Mouse (Mus musculus) heart, embryonic 13.5 days (tissue): Measurements from ENCODE around the gene Edn2. TPM values are rescaled to one million over a fixed set of nuclear protein-coding genes. Genes with fewer than 3 reads are reported as not detected.

ENCODE experiments used
- ATAC-seq: fragments of 200-750 bp; cut with Nextera tagmentation; 2 replicates; pipeline ENCODE4 v1.8.0; 2017; ENCODE audit warnings: moderate TSS enrichment; ENCODE audit not compliant: insufficient number of reproducible peaks, low FRiP score, low TSS enrichment; ENCODE audit errors: extremely low read depth
- H3K27ac ChIP-seq: fragments of 300-500 bp; sonication (generic); replicated peaks from 2 replicates; pipeline ENCODE4 v1.5.1; 2015; ENCODE audit warnings: moderate library complexity, mild to moderate bottlenecking, inconsistent platforms
- H3K27me3 ChIP-seq: fragments of 300-500 bp; sonication (generic); replicated peaks from 2 replicates; pipeline ENCODE4 v1.6.1; 2015; ENCODE audit warnings: mild to moderate bottlenecking, inconsistent platforms
- H3K36me3 ChIP-seq: fragments of 300-500 bp; sonication (generic); 2 replicates; pipeline ENCODE4 v1.6.1; 2015; ENCODE audit warnings: mild to moderate bottlenecking, inconsistent platforms
- H3K4me1 ChIP-seq: fragments of 300-500 bp; sonication (generic); 2 replicates; pipeline ENCODE4 v1.6.1; 2015; ENCODE audit warnings: inconsistent platforms
- H3K4me2 ChIP-seq: fragments of 300-500 bp; sonication (generic); 2 replicates; pipeline ENCODE4 v1.6.1; 2015; ENCODE audit warnings: inconsistent platforms, mild to moderate bottlenecking, moderate library complexity
- H3K4me3 ChIP-seq: fragments of 300-500 bp; sonication (generic); 2 replicates; pipeline ENCODE4 v1.5.1; 2015; ENCODE audit warnings: moderate library complexity, mild to moderate bottlenecking, inconsistent platforms
- H3K9ac ChIP-seq: fragments of 300-500 bp; sonication (generic); 2 replicates; pipeline ENCODE4 v1.6.1; 2015; ENCODE audit warnings: inconsistent platforms, mild to moderate bottlenecking, moderate library complexity
- H3K9me3 ChIP-seq: fragments of 300-500 bp; sonication (generic); 2 replicates; pipeline ENCODE4 v1.6.1; 2016; ENCODE audit warnings: inconsistent platforms
- WGBS: fragments of 180-500 bp; shearing (Covaris S2); methylation state at CpG from one replicate; pipeline ENCODE4 v1.1.7; 2015; ENCODE audit warnings: mixed read lengths; 5-methylcytosine and 5-hydroxymethylcytosine counted together
- polyA plus RNA-seq: library from polyadenylated mRNA; unstranded; fragments of >200 nt; fragmentation: Nextera tagmentation; extraction: Ambion mirVana; gene quantifications from 2 replicates; pipeline ENCODE4 v1.2.1, GENCODE M21; 2015

Gene Edn2
- polyA plus RNA-seq, 1 experiment from 2014 or later = 0.96 TPM

DNA sequence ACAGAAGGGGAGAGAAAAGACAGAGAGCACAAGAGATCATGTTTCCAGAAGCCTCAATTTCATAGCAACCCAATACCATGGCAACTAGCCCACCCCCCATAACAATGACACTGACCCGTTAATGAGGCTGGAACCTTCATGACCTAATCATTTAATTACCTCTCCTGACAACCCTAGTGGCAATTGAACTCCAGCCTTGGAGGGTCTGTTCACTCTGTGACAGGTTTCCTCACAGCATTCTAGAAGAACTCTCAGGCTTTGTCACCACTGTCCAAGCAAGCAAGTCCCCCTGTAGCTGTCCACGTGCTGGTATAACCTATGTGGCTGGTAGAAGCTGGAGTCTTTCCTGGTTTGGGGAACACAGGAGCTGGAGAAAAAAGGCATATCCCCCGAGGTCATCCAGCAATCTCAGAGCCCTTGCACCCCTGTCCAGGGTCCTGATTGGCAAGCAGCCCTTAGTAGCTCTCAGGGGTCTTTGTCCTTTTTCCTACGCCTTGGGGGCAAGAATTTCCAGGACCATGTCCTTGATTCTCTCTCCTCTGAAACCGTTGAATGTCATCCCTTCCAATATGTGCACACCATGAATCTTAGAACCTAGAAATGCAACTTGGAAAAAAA is 23.5 kb downstream of the Edn2 start:
- Histone ChIP-seq H3K4me3 (no peak overlapping the region), H3K27ac (no peak overlapping the region), H3K9ac (no peak overlapping the region), H3K36me3 (no peaks in the 10 kb centered on the region), H3K27me3 (peaks cover 36% of the 10 kb centered on the region), H3K9me3 (no peaks in the 10 kb centered on the region), H3K4me1 (peaks cover 9% of the 10 kb centered on the region), H3K4me2 (no peak overlapping the region)
- no peak for ATAC-seq
- WGBS = 20% methylated on average over 5 of the region's 5 CpGs

DNA sequence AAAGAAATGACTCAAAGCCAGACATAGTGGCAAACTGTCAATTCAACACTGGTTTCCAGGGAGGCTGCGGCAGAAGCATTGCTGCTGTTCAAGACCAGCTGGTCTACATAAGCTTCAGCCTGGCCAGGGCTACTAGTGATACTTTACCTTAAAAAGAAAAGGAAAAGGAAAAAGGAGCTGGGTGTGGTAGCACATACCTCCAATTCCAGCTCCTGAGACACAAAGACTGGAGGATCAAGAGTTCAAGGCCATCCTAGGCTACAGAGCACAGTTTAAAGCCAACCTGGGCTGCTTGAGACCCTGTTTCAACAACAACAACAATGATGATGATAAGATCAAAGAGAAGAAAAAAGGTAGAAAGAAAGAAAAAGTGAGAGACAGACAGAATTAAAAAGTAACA is 25.4 kb downstream of the Edn2 start:
- no peak for ATAC-seq
- no peaks in the 10 kb centered on the region for H3K36me3 ChIP-seq
- WGBS = 85% methylated on average over 1 of the region's 1 CpGs
- H3K4me1 ChIP-seq = peaks cover 9% of the 10 kb centered on the region
- no peak overlapping the region for H3K4me3 ChIP-seq
- H3K27me3 ChIP-seq = peaks cover 43% of the 10 kb centered on the region
- H3K4me2 ChIP-seq = no peak overlapping the region
- no peak overlapping the region for H3K27ac ChIP-seq
- H3K9ac ChIP-seq = no peak overlapping the region
- no peaks in the 10 kb centered on the region for H3K9me3 ChIP-seq

DNA sequence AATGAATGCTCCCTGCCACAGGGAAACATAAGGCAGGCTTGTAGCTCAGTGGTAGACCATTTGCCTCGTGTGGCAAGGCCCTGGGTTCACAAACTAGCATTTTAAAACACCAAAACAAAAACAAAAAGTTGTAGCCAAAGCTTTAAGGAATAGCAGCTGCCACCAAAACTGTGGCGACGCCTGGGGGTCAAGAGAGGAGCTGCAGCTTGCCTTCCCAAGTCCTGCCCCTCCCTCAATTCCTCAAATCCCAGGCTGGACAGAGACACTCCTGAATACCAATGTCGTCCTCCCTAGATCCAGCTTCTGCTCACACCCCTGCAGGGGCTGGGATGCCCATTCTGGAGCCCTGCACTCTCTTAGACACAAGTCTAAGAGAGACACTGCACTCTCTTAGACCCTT is 25.9 kb downstream of the Edn2 start:
- H3K36me3 ChIP-seq = no peaks in the 10 kb centered on the region
- ATAC-seq = no peak
- no peaks in the 10 kb centered on the region for H3K9me3 ChIP-seq
- WGBS = 0% methylated on average over 4 of the region's 4 CpGs
- H3K27ac ChIP-seq = no peak overlapping the region
- no peak overlapping the region for H3K4me2 ChIP-seq
- H3K4me3 ChIP-seq = no peak overlapping the region
- H3K4me1 ChIP-seq = peaks cover 9% of the 10 kb centered on the region
- H3K9ac ChIP-seq = no peak overlapping the region
- H3K27me3 ChIP-seq = peaks cover 43% of the 10 kb centered on the region

DNA sequence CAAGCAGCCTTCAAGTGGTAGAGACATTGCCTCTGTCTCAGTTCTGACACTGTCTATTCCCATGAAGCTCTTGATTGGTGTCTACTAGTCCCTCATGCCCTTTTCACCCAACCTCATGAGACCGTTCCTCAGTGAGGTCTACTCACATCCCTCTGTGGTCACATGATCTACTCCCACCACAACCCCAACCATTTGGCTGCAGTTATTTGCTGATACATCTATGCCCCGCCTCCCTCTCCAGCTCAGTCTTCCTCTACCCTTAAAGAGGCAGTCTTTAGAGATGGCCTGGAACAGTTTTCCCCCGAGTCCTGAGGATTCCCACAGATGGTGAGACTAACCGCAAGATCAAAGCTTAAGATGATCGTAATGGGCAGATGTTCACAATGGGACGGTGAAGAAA is 27.2 kb downstream of the Edn2 start:
- Histone ChIP-seq H3K36me3 (no peaks in the 10 kb centered on the region), H3K27ac (no peak overlapping the region), H3K9ac (no peak overlapping the region), H3K27me3 (peaks cover 37% of the 10 kb centered on the region), H3K4me1 (peaks cover 9% of the 10 kb centered on the region), H3K9me3 (no peaks in the 10 kb centered on the region), H3K4me3 (no peak overlapping the region), H3K4me2 (no peak overlapping the region)
- ATAC-seq = no peak
- WGBS = 77% methylated on average over 6 of the region's 6 CpGs

DNA sequence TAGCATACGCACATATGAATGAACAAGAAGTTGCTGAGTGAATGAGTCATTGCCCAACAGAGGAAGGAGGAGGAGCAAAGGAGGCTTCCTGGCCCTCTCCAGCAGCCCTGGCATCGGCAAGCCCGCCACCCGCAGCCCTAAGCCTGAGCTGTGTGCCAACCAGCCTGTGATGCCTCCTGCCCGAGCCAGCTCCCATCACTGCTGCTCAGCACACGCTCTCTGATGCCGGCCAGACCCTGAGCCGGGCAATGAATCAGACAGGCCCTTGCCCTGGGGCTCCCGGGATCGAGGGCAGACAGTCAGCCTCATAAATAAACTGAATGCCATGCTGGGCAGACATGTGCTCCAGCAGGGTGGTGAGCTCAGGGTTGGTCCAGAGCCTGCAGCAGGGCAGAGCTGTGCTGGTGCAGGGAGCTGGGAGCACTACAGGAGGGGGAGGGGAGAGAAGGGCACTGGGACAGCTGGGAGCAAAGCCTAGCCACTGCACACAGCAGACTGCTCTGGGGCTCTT is 27.7 kb downstream of the Edn2 start:
- no peak overlapping the region for H3K9ac ChIP-seq
- H3K4me3 ChIP-seq = no peak overlapping the region
- H3K27ac ChIP-seq = no peak overlapping the region
- no peaks in the 10 kb centered on the region for H3K9me3 ChIP-seq
- no peak overlapping the region for H3K4me2 ChIP-seq
- peaks cover 36% of the 10 kb centered on the region for H3K27me3 ChIP-seq
- peaks cover 9% of the 10 kb centered on the region for H3K4me1 ChIP-seq
- no peak for ATAC-seq
- WGBS = 70% methylated on average over 10 of the region's 10 CpGs
- no peaks in the 10 kb centered on the region for H3K36me3 ChIP-seq

DNA sequence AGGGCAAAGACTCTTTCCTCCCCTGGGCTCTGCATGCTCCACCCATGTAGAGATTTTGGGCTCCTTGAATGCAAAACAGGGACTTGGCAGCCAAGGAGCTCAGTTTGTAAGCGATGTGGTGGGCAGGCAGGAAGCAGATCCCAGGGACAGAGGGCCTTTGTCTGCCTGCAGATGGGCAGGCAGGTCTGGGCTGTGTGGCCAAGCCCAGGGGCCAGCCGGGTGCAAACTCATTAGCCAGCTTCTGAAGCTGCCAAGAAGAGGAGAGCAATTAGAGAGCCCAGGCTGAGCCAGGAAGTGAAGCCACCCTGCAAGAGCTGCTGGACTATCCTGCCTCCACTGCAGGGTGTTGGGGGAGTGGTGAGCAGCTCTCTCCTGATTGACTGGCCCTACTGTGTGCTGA is 28.9 kb downstream of the Edn2 start:
- no peak for ATAC-seq
- no peak overlapping the region for H3K4me2 ChIP-seq
- no peaks in the 10 kb centered on the region for H3K36me3 ChIP-seq
- H3K4me1 ChIP-seq = peaks cover 9% of the 10 kb centered on the region
- 50% methylated on average over 2 of the region's 2 CpGs for WGBS
- no peak overlapping the region for H3K27ac ChIP-seq
- H3K9me3 ChIP-seq = no peaks in the 10 kb centered on the region
- no peak overlapping the region for H3K9ac ChIP-seq
- H3K4me3 ChIP-seq = no peak overlapping the region
- peaks cover 27% of the 10 kb centered on the region; the same call in 1 of the 2 replicates for H3K27me3 ChIP-seq

DNA sequence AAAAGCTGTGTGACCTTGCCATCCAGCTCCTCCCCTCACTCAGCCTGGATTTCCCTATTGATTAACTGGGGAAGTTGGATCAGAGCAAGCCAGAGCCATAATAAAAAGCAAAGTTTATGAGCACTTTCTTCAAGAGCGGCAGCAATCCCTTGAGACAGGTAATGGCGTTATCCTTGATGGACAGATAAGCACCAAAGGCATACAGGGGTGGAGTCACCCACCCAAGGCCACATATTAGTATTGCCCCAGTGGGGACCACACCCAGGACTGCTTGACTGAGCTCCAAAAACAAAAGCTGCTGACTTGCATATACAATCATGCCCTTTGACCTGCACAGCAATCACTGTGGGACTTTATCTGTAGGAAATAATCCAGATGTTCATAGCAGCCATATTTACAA is 31.0 kb downstream of the Edn2 start:
- Histone ChIP-seq H3K27me3 (peaks cover 18% of the 10 kb centered on the region; the same call in 1 of the 2 replicates), H3K27ac (no peak overlapping the region), H3K36me3 (no peaks in the 10 kb centered on the region), H3K4me2 (no peak overlapping the region), H3K9me3 (no peaks in the 10 kb centered on the region), H3K4me1 (peaks cover 9% of the 10 kb centered on the region), H3K4me3 (no peak overlapping the region), H3K9ac (no peak overlapping the region)
- no peak for ATAC-seq
- 66% methylated on average over 2 of the region's 2 CpGs for WGBS

DNA sequence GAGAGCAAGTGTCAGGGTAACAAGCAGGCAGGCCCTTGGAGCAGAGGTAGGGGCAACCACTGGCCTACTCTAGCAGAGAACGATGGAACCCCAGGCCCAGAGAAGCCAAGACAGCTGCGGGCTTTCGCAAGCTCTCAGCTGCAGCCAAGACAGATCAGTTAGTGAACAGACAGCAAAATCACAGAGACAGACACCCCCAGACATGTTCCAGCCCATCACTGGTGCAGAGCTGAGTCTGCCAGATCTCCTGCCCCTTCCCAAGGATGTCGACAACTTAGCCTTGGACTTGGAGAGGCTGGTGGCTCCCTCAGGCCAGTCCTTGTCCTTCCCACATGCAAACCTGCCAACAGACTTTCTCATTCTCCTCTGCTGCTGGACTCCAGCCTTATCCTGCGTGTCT is 33.0 kb downstream of the Edn2 start:
- H3K27ac ChIP-seq = no peak overlapping the region
- H3K27me3 ChIP-seq = peaks cover 12% of the 10 kb centered on the region; the same call in 1 of the 2 replicates
- H3K9me3 ChIP-seq = no peaks in the 10 kb centered on the region
- no peaks in the 10 kb centered on the region for H3K36me3 ChIP-seq
- H3K4me2 ChIP-seq = no peak overlapping the region
- peaks cover 3% of the 10 kb centered on the region for H3K4me1 ChIP-seq
- H3K9ac ChIP-seq = no peak overlapping the region
- no peak for ATAC-seq
- no peak overlapping the region for H3K4me3 ChIP-seq
- WGBS = 54% methylated on average over 5 of the region's 5 CpGs

DNA sequence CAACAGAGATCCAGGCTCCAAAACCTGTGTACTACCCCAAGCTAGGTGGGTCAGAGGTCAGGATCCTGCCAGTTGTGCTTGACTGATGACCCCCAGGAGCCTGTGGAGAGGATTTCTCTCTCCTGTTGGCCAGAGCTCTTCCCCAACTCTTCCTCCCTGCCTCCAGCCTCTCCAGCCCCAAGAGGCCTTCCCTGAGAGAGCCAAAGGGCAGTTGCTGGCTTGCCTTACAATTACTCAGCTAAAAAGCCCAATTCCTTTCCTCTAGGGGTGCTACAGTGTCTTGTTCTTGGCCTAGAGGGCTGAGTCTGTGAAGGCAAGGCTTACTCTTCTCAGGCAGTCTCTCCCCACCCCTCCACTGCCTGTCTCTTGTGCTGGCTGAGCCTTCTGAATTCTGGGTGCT is 34.0 kb downstream of the Edn2 start:
- peaks cover 9% of the 10 kb centered on the region for H3K4me1 ChIP-seq
- no peaks in the 10 kb centered on the region for H3K36me3 ChIP-seq
- no peak for ATAC-seq
- no peak overlapping the region for H3K4me2 ChIP-seq
- H3K9ac ChIP-seq = no peak overlapping the region
- no peak overlapping the region for H3K4me3 ChIP-seq
- H3K27ac ChIP-seq = no peak overlapping the region
- H3K9me3 ChIP-seq = no peaks in the 10 kb centered on the region
- H3K27me3 ChIP-seq = peaks cover 3% of the 10 kb centered on the region; the same call in 1 of the 2 replicates

DNA sequence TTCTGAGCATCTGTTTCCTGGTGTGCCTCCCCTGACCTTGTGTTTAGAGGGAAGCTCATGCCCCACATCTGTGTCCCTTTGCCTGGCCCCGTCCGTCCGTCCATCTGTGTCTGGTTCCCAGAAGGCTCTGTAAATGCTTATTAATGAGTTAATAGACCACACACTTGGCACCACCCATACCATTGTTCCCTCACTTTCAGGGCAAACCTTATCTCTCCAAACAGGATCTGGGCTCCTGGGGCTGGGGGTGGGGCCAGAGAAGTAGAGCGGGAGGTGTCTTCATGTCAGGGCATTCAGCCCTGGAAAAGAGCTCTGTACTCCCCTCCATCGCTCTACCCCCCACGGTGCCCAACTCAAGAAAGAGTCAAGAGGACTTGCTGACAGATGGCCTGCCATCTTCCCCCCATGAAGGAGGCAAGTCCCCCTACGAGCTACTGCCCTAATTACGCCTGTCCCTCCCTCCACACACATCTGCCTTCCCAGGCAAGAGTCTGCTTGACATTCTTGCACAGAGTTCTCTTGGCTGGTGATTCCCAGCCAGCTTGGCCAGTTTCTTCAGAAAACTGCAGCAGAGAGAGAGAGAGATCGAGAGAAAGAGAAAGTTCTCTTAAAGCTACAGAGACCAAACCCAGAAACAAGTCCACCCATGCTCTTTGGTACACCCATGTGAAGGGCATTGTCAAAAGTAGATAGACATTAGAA is 38.3 kb downstream of the Edn2 start:
- Histone ChIP-seq H3K9me3 (no peaks in the 10 kb centered on the region), H3K4me3 (no peak overlapping the region), H3K4me2 (no peak overlapping the region), H3K4me1 (peaks cover 26% of the 10 kb centered on the region), H3K36me3 (no peaks in the 10 kb centered on the region), H3K27me3 (no peaks in the 10 kb centered on the region), H3K27ac (no peak overlapping the region), H3K9ac (no peak overlapping the region)
- WGBS = 41% methylated on average over 9 of the region's 9 CpGs
- ATAC-seq = no peak

DNA sequence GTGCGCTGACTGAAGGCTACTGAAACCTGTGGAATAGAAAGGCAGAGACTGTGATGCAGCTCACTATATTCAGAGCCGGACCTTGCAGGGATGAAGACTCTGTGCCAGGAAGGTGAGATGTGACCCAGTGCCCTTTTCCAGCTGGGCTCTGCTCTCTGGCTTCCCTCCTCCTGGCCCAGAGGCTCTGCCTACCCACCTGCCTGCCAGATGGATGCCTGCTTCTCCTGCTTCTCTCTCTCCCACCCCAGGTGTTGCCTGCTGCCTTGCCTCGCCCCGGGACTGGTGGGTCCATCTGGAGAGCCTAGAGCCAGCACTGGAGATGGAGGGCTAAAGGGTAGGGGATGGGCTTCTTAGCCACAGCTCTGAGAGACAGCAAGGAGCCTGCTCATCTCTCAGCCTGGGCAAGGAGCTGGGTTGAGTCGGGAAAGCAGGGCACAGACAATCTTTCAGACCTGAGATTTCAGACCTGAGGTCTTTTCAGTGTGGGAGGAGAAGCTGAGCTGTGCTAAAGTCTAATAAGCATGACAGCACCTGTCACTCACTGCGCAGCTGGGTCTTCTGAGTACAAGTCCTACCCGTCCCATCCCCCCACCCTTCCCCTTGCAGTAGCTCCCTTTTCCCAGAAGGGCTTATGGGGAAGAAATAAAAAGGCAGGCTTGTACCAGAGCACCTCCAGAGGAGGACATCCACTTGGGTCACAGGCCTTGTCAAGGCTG is 39.7 kb downstream of the Edn2 start:
- no peaks in the 10 kb centered on the region for H3K27me3 ChIP-seq
- no peak overlapping the region for H3K4me3 ChIP-seq
- WGBS = 84% methylated on average over 7 of the region's 7 CpGs
- H3K36me3 ChIP-seq = no peaks in the 10 kb centered on the region
- H3K4me2 ChIP-seq = no peak overlapping the region
- H3K9ac ChIP-seq = no peak overlapping the region
- no peaks in the 10 kb centered on the region for H3K9me3 ChIP-seq
- no peak for ATAC-seq
- peaks cover 31% of the 10 kb centered on the region for H3K4me1 ChIP-seq
- H3K27ac ChIP-seq = no peak overlapping the region
